Mouse (Mus musculus): ENCODE data around the gene Acoxl.

The Acoxl gene

GRCm38 (mm10) chr2:127927452-127928273 is 89.0 kb downstream of the Acoxl start:
- in situ Hi-C loops (cut with MboI; ENCODE audit: low pct_unique_long_range_greater_than_20kb in 1 of 2, low sequenced_read_pairs in 2 of 2, unreplicated experiment in 1 of 2) = loop anchor here in 1 of 2 experiments (25.0 kb wide), 1 partner anchor 485 kb away; no protein-coding TSS in a partner anchor

- in situ Hi-C loops (cut with MboI; ENCODE audit: low pct_unique_long_range_greater_than_20kb in 1 of 2, low sequenced_read_pairs in 2 of 2, unreplicated experiment in 1 of 2) = loop anchor here in 1 of 2 experiments (25.0 kb wide), 1 partner anchor 484 kb away; no protein-coding TSS in a partner anchor
These were observed 89.6 kb downstream of the Acoxl start for GRCm38 (mm10) chr2:127928279-127928678.

- in situ Hi-C loops (cut with MboI; ENCODE audit: low pct_unique_long_range_greater_than_20kb in 1 of 2, low sequenced_read_pairs in 2 of 2, unreplicated experiment in 1 of 2) = loop anchor here in 1 of 2 experiments (25.0 kb wide), 1 partner anchor 483 kb away; no protein-coding TSS in a partner anchor
These were observed 90.2 kb downstream of the Acoxl start for GRCm38 (mm10) chr2:127928871-127929270.

- in situ Hi-C loops (cut with MboI; ENCODE audit: low pct_unique_long_range_greater_than_20kb in 1 of 2, low sequenced_read_pairs in 2 of 2, unreplicated experiment in 1 of 2) = loop anchor here in 1 of 2 experiments (25.0 kb wide), 1 partner anchor 482 kb away; no protein-coding TSS in a partner anchor
These were observed 91.5 kb downstream of the Acoxl start for GRCm38 (mm10) chr2:127929939-127930715.

GRCm38 (mm10) chr2:127931576-127931975 is 92.9 kb downstream of the Acoxl start:
- in situ Hi-C loops (cut with MboI; ENCODE audit: low pct_unique_long_range_greater_than_20kb in 1 of 2, low sequenced_read_pairs in 2 of 2, unreplicated experiment in 1 of 2) = loop anchor here in 1 of 2 experiments (25.0 kb wide), 1 partner anchor 481 kb away; no protein-coding TSS in a partner anchor

GRCm38 (mm10) chr2:127933531-127933931 is 94.9 kb downstream of the Acoxl start:
- in situ Hi-C loops (cut with MboI; ENCODE audit: low pct_unique_long_range_greater_than_20kb in 1 of 2, low sequenced_read_pairs in 2 of 2, unreplicated experiment in 1 of 2) = loop anchor here in 1 of 2 experiments (25.0 kb wide), 1 partner anchor 479 kb away; no protein-coding TSS in a partner anchor

- in situ Hi-C loops (cut with MboI; ENCODE audit: low pct_unique_long_range_greater_than_20kb in 1 of 2, low sequenced_read_pairs in 2 of 2, unreplicated experiment in 1 of 2) = loop anchor here in 1 of 2 experiments (25.0 kb wide), 1 partner anchor 475 kb away; no protein-coding TSS in a partner anchor
These were observed 98.4 kb downstream of the Acoxl start for GRCm38 (mm10) chr2:127937079-127937478.

- in situ Hi-C loops (cut with MboI; ENCODE audit: low pct_unique_long_range_greater_than_20kb in 1 of 2, low sequenced_read_pairs in 2 of 2, unreplicated experiment in 1 of 2) = loop anchor here in 1 of 2 experiments (25.0 kb wide), 1 partner anchor 473 kb away; no protein-coding TSS in a partner anchor
These were observed 100.5 kb downstream of the Acoxl start for GRCm38 (mm10) chr2:127939206-127939605.

- in situ Hi-C loops (cut with MboI; ENCODE audit: low pct_unique_long_range_greater_than_20kb in 1 of 2, low sequenced_read_pairs in 2 of 2, unreplicated experiment in 1 of 2) = no loop called here
These were observed 121.9 kb downstream of the Acoxl start for GRCm38 (mm10) chr2:127960579-127960978.

GRCm38 (mm10) chr2:127961154-127961553 is 122.5 kb downstream of the Acoxl start:
- in situ Hi-C loops (cut with MboI; ENCODE audit: low pct_unique_long_range_greater_than_20kb in 1 of 2, low sequenced_read_pairs in 2 of 2, unreplicated experiment in 1 of 2) = no loop called here

- in situ Hi-C loops (cut with MboI; ENCODE audit: low pct_unique_long_range_greater_than_20kb in 1 of 2, low sequenced_read_pairs in 2 of 2, unreplicated experiment in 1 of 2) = no loop called here
These were observed 123.2 kb downstream of the Acoxl start for GRCm38 (mm10) chr2:127961802-127962433.

GRCm38 (mm10) chr2:127968944-127969343 is 130.3 kb downstream of the Acoxl start:
- in situ Hi-C loops (cut with MboI; ENCODE audit: low pct_unique_long_range_greater_than_20kb in 1 of 2, low sequenced_read_pairs in 2 of 2, unreplicated experiment in 1 of 2) = no loop called here

GRCm38 (mm10) chr2:127976276-127976675 is 137.6 kb downstream of the Acoxl start:
- in situ Hi-C loops (cut with MboI; ENCODE audit: low pct_unique_long_range_greater_than_20kb in 1 of 2, low sequenced_read_pairs in 2 of 2, unreplicated experiment in 1 of 2) = no loop called here

GRCm38 (mm10) chr2:127978601-127979230 is 140.0 kb downstream of the Acoxl start:
- in situ Hi-C loops (cut with MboI; ENCODE audit: low pct_unique_long_range_greater_than_20kb in 1 of 2, low sequenced_read_pairs in 2 of 2, unreplicated experiment in 1 of 2) = no loop called here

- in situ Hi-C loops (cut with MboI; ENCODE audit: low pct_unique_long_range_greater_than_20kb in 1 of 2, low sequenced_read_pairs in 2 of 2, unreplicated experiment in 1 of 2) = no loop called here
These were observed 143.9 kb downstream of the Acoxl start for GRCm38 (mm10) chr2:127982610-127983009.

GRCm38 (mm10) chr2:127983301-127983700 is 144.6 kb downstream of the Acoxl start:
- in situ Hi-C loops (cut with MboI; ENCODE audit: low pct_unique_long_range_greater_than_20kb in 1 of 2, low sequenced_read_pairs in 2 of 2, unreplicated experiment in 1 of 2) = no loop called here

- in situ Hi-C loops (cut with MboI; ENCODE audit: low pct_unique_long_range_greater_than_20kb in 1 of 2, low sequenced_read_pairs in 2 of 2, unreplicated experiment in 1 of 2) = no loop called here
These were observed 145.3 kb downstream of the Acoxl start for GRCm38 (mm10) chr2:127983981-127984380.

- in situ Hi-C loops (cut with MboI; ENCODE audit: low pct_unique_long_range_greater_than_20kb in 1 of 2, low sequenced_read_pairs in 2 of 2, unreplicated experiment in 1 of 2) = no loop called here
These were observed 149.0 kb downstream of the Acoxl start for GRCm38 (mm10) chr2:127987706-127988105.
